Mouse (Mus musculus): ENCODE data around the gene Pde11a. TPM values are rescaled to one million over a fixed set of nuclear protein-coding genes. Genes with fewer than 3 reads are reported as not detected.

The Pde11a gene
- polyA plus RNA-seq, 1 experiment from 2014 or later: not detected

DNA sequence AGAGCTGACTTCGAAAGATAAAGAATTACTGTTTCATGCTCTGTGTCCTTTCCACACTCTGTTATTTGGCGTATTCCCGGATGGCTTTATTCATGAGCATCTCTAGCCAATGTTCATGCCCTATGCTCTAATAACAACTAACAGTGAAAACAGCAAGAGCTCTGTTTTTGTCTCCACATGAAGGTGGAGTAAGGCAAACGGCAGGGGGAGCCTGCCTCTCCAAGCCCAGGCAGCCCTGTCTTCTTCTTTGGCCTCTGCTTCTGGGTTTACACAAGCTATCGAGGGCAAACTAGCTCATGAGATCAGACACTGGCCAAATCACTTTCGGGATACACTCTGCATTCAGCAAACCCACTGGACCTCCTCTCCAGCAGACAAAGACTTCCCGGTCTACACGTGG is 241.3 kb downstream of the Pde11a start:
- ATAC-seq (ENCODE audit: low FRiP score) (no peak), DNase-seq (ENCODE audit: low spot score, missing footprints) (no peak)
- no peak overlapping the region for H3K27ac ChIP-seq (ENCODE audit: low read depth, low read length)
- no peaks in the 10 kb centered on the region for H3K36me3 ChIP-seq (ENCODE audit: control insufficient read depth, insufficient read depth, low read length)
- no peak overlapping the region for H3K4me3 ChIP-seq (ENCODE audit: low read depth, low read length)
- no peaks in the 10 kb centered on the region for H3K27me3 ChIP-seq (ENCODE audit: control insufficient read depth, insufficient read depth, low read length)
- H3K4me2 ChIP-seq: no peak overlapping the region
- H3K9me3 ChIP-seq (ENCODE audit: control insufficient read depth, low read length): no peaks in the 10 kb centered on the region
- 81% methylated on average over 8 of the region's 8 CpGs for WGBS
- no peak overlapping the region for H3K9ac ChIP-seq (ENCODE audit: low read length)
- H3K4me1 ChIP-seq (ENCODE audit: control insufficient read depth, insufficient read depth, low read length): no peaks in the 10 kb centered on the region

DNA sequence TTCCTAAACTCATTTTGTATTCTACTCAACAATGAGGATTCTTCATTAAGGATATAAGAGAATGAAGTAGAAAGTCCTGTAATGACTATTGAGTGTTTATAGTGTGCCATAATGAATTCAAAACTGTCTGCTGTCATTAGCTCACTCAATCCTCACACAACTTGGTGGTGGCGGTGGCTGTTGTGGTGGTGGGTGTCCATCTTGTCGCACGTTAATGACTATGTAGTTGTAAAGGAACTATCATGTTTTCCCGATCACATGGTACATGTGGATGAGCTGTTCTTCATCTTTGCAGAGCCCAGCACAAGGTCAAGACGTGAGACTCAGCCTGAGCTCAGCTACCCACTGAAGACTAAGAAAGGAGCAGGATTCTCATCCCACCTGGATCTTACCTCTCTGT is 242.7 kb downstream of the Pde11a start:
- no peaks in the 10 kb centered on the region for H3K36me3 ChIP-seq (ENCODE audit: control insufficient read depth, insufficient read depth, low read length)
- no peak overlapping the region for H3K4me2 ChIP-seq
- H3K9me3 ChIP-seq (ENCODE audit: control insufficient read depth, low read length): no peaks in the 10 kb centered on the region
- no peaks in the 10 kb centered on the region for H3K4me1 ChIP-seq (ENCODE audit: control insufficient read depth, insufficient read depth, low read length)
- WGBS: 94% methylated on average over 5 of the region's 5 CpGs
- H3K27ac ChIP-seq (ENCODE audit: low read depth, low read length): no peak overlapping the region
- H3K9ac ChIP-seq (ENCODE audit: low read length): no peak overlapping the region
- H3K27me3 ChIP-seq (ENCODE audit: control insufficient read depth, insufficient read depth, low read length): no peaks in the 10 kb centered on the region
- no peak overlapping the region for H3K4me3 ChIP-seq (ENCODE audit: low read depth, low read length)
- no peak for ATAC-seq (ENCODE audit: low FRiP score)
- no peak for DNase-seq (ENCODE audit: low spot score, missing footprints)

GRCm38 (mm10) chr2:76090506-76090905 is 248.1 kb downstream of the Pde11a start:
- no peak overlapping the region for H3K4me3 ChIP-seq (ENCODE audit: low read depth, low read length)
- no peak overlapping the region for H3K27ac ChIP-seq (ENCODE audit: low read depth, low read length)
- H3K27me3 ChIP-seq (ENCODE audit: control insufficient read depth, insufficient read depth, low read length): no peaks in the 10 kb centered on the region
- H3K9me3 ChIP-seq (ENCODE audit: control insufficient read depth, low read length): no peaks in the 10 kb centered on the region
- DNase-seq (ENCODE audit: low spot score, missing footprints): no peak
- ATAC-seq (ENCODE audit: low FRiP score): no peak
- no peaks in the 10 kb centered on the region for H3K36me3 ChIP-seq (ENCODE audit: control insufficient read depth, insufficient read depth, low read length)
- no peak overlapping the region for H3K4me2 ChIP-seq
- no peaks in the 10 kb centered on the region for H3K4me1 ChIP-seq (ENCODE audit: control insufficient read depth, insufficient read depth, low read length)
- H3K9ac ChIP-seq (ENCODE audit: low read length): no peak overlapping the region

DNA sequence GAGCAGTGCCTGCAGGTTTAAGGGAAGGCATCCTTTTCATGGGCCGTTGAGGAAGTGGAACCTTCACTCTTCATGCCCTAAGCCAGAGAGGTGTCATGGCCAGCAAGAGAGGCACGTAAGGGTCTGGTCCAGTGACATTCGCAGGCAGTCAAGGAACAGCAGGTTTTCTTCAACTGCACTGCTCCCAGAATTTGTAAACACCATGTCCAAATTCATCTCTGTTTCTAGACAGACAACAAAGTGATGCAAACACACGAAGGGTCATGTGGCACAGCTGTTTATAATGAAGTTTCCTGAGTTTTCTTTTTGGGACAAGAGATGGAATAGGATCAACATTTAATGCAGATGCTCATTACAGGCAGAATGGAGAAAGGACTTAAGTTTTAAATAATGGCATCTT is 249.7 kb downstream of the Pde11a start:
- no peak overlapping the region for H3K9ac ChIP-seq (ENCODE audit: low read length)
- no peak for DNase-seq (ENCODE audit: low spot score, missing footprints)
- no peak overlapping the region for H3K4me3 ChIP-seq (ENCODE audit: low read depth, low read length)
- H3K9me3 ChIP-seq (ENCODE audit: control insufficient read depth, low read length): no peaks in the 10 kb centered on the region
- no peak for ATAC-seq (ENCODE audit: low FRiP score)
- no peaks in the 10 kb centered on the region for H3K36me3 ChIP-seq (ENCODE audit: control insufficient read depth, insufficient read depth, low read length)
- H3K27me3 ChIP-seq (ENCODE audit: control insufficient read depth, insufficient read depth, low read length): no peaks in the 10 kb centered on the region
- H3K4me1 ChIP-seq (ENCODE audit: control insufficient read depth, insufficient read depth, low read length): no peaks in the 10 kb centered on the region
- no peak overlapping the region for H3K27ac ChIP-seq (ENCODE audit: low read depth, low read length)
- H3K4me2 ChIP-seq: no peak overlapping the region
- 77% methylated on average over 4 of the region's 4 CpGs for WGBS

- Histone ChIP-seq H3K4me2 (no peak overlapping the region), H3K36me3 (ENCODE audit: control insufficient read depth, insufficient read depth, low read length) (no peaks in the 10 kb centered on the region), H3K9me3 (ENCODE audit: control insufficient read depth, low read length) (no peaks in the 10 kb centered on the region), H3K27me3 (ENCODE audit: control insufficient read depth, insufficient read depth, low read length) (no peaks in the 10 kb centered on the region), H3K9ac (ENCODE audit: low read length) (no peak overlapping the region), H3K4me3 (ENCODE audit: low read depth, low read length) (no peak overlapping the region), H3K27ac (ENCODE audit: low read depth, low read length) (no peak overlapping the region), H3K4me1 (ENCODE audit: control insufficient read depth, insufficient read depth, low read length) (no peaks in the 10 kb centered on the region)
- DNase-seq (ENCODE audit: low spot score, missing footprints) (no peak), ATAC-seq (ENCODE audit: low FRiP score) (no peak)
- WGBS: 80% methylated on average over 5 of the region's 5 CpGs
These were observed 250.2 kb downstream of the Pde11a start for GRCm38 (mm10) chr2:76088413-76088812.

DNA sequence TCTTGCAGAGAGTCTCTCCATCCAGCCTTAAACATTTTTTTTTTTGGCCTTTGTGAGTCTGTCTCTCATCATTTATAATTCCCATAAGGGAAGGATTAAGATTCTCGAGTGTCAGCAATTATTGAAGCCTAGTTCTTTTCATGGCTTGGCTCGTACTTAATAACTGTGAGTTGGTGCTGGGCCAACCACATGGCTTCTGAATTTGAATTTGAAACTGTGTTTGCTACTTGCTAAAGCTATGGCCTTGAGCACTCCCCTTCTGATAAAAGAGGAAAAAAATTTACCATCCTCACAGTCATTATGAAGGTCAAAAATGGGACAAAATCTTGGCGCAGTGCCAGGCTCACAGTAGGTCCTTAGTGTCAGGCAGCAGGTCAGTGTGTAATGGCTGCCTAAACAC is 251.4 kb downstream of the Pde11a start:
- no peaks in the 10 kb centered on the region for H3K4me1 ChIP-seq (ENCODE audit: control insufficient read depth, insufficient read depth, low read length)
- H3K4me3 ChIP-seq (ENCODE audit: low read depth, low read length): no peak overlapping the region
- no peaks in the 10 kb centered on the region for H3K36me3 ChIP-seq (ENCODE audit: control insufficient read depth, insufficient read depth, low read length)
- no peak overlapping the region for H3K9ac ChIP-seq (ENCODE audit: low read length)
- no peak for DNase-seq (ENCODE audit: low spot score, missing footprints)
- no peaks in the 10 kb centered on the region for H3K27me3 ChIP-seq (ENCODE audit: control insufficient read depth, insufficient read depth, low read length)
- H3K4me2 ChIP-seq: no peak overlapping the region
- ATAC-seq (ENCODE audit: low FRiP score): no peak
- H3K27ac ChIP-seq (ENCODE audit: low read depth, low read length): no peak overlapping the region
- 54% methylated on average over 3 of the region's 3 CpGs for WGBS
- no peaks in the 10 kb centered on the region for H3K9me3 ChIP-seq (ENCODE audit: control insufficient read depth, low read length)

- 90% methylated on average over 4 of the region's 4 CpGs for WGBS
- ATAC-seq (ENCODE audit: low FRiP score) (no peak), DNase-seq (ENCODE audit: low spot score, missing footprints) (no peak)
- H3K4me3 ChIP-seq (ENCODE audit: low read depth, low read length): no peak overlapping the region
- no peaks in the 10 kb centered on the region for H3K36me3 ChIP-seq (ENCODE audit: control insufficient read depth, insufficient read depth, low read length)
- no peaks in the 10 kb centered on the region for H3K9me3 ChIP-seq (ENCODE audit: control insufficient read depth, low read length)
- no peaks in the 10 kb centered on the region for H3K4me1 ChIP-seq (ENCODE audit: control insufficient read depth, insufficient read depth, low read length)
- H3K9ac ChIP-seq (ENCODE audit: low read length): no peak overlapping the region
- H3K27me3 ChIP-seq (ENCODE audit: control insufficient read depth, insufficient read depth, low read length): no peaks in the 10 kb centered on the region
- no peak overlapping the region for H3K27ac ChIP-seq (ENCODE audit: low read depth, low read length)
- H3K4me2 ChIP-seq: no peak overlapping the region
These were observed 253.6 kb downstream of the Pde11a start for GRCm38 (mm10) chr2:76084982-76085381.

GRCm38 (mm10) chr2:76083901-76084300 is 254.7 kb downstream of the Pde11a start:
- ATAC-seq (ENCODE audit: low FRiP score): no peak
- no peak overlapping the region for H3K27ac ChIP-seq (ENCODE audit: low read depth, low read length)
- H3K36me3 ChIP-seq (ENCODE audit: control insufficient read depth, insufficient read depth, low read length): no peaks in the 10 kb centered on the region
- 84% methylated on average over 3 of the region's 3 CpGs for WGBS
- H3K9me3 ChIP-seq (ENCODE audit: control insufficient read depth, low read length): no peaks in the 10 kb centered on the region
- no peak overlapping the region for H3K9ac ChIP-seq (ENCODE audit: low read length)
- no peaks in the 10 kb centered on the region for H3K27me3 ChIP-seq (ENCODE audit: control insufficient read depth, insufficient read depth, low read length)
- H3K4me3 ChIP-seq (ENCODE audit: low read depth, low read length): no peak overlapping the region
- H3K4me2 ChIP-seq: no peak overlapping the region
- no peak for DNase-seq (ENCODE audit: low spot score, missing footprints)
- no peaks in the 10 kb centered on the region for H3K4me1 ChIP-seq (ENCODE audit: control insufficient read depth, insufficient read depth, low read length)

DNA sequence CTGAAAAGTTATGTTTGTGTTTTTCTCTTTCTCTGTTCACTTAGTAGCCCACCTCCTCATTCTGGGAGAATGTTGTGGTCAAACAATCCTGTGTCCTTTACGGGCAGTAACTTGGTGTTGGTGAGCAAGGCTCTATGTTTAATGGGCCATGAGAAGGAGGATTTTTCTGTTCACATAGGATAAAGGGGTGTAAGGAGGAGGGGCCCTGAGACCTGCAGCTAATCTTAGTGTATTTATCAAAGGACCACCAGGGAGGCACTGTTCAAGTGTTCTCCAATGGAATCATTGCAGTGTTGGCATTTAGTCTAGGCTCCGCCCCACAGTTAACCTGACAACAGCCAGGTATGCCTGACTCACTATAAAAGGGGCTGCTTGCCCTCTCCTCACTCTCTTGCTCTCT is 255.2 kb downstream of the Pde11a start:
- Histone ChIP-seq H3K36me3 (ENCODE audit: control insufficient read depth, insufficient read depth, low read length) (no peaks in the 10 kb centered on the region), H3K27ac (ENCODE audit: low read depth, low read length) (no peak overlapping the region), H3K27me3 (ENCODE audit: control insufficient read depth, insufficient read depth, low read length) (no peaks in the 10 kb centered on the region), H3K9ac (ENCODE audit: low read length) (no peak overlapping the region), H3K4me3 (ENCODE audit: low read depth, low read length) (no peak overlapping the region), H3K4me1 (ENCODE audit: control insufficient read depth, insufficient read depth, low read length) (no peaks in the 10 kb centered on the region), H3K9me3 (ENCODE audit: control insufficient read depth, low read length) (no peaks in the 10 kb centered on the region), H3K4me2 (no peak overlapping the region)
- ATAC-seq (ENCODE audit: low FRiP score) (no peak), DNase-seq (ENCODE audit: low spot score, missing footprints) (no peak)
- WGBS: 85% methylated on average over 2 of the region's 2 CpGs

GRCm38 (mm10) chr2:76081991-76082390 is 256.6 kb downstream of the Pde11a start:
- WGBS: 81% methylated on average over 5 of the region's 5 CpGs

More at GRCm38 (mm10) chr2:76081991-76082390, 256.6 kb downstream of the Pde11a start:
- no peak overlapping the region for H3K4me2 ChIP-seq
- no peak overlapping the region for H3K4me3 ChIP-seq (ENCODE audit: low read depth, low read length)
- H3K27me3 ChIP-seq (ENCODE audit: control insufficient read depth, insufficient read depth, low read length): no peaks in the 10 kb centered on the region
- H3K9ac ChIP-seq (ENCODE audit: low read length): no peak overlapping the region
- H3K9me3 ChIP-seq (ENCODE audit: control insufficient read depth, low read length): no peaks in the 10 kb centered on the region
- no peak for ATAC-seq (ENCODE audit: low FRiP score)
- no peak overlapping the region for H3K27ac ChIP-seq (ENCODE audit: low read depth, low read length)
- H3K4me1 ChIP-seq (ENCODE audit: control insufficient read depth, insufficient read depth, low read length): no peaks in the 10 kb centered on the region
- DNase-seq (ENCODE audit: low spot score, missing footprints): peak; percentile 17
- no peaks in the 10 kb centered on the region for H3K36me3 ChIP-seq (ENCODE audit: control insufficient read depth, insufficient read depth, low read length)

All from midbrain, embryonic 11.5 days (tissue).